Mouse (Mus musculus) ES-E14 (cell line): ENCODE results near the gene B3gnt9.

Experiments
- CHD2 ChIP-seq: IDR thresholded peaks from 2 replicates; pipeline ENCODE4 v1.6.1; 2014; ENCODE audit warnings: mild to moderate bottlenecking, low read depth, low read length, inconsistent platforms
- MAFK ChIP-seq: IDR thresholded peaks from 2 replicates; pipeline ENCODE4 v1.6.1; 2014; ENCODE audit warnings: mild to moderate bottlenecking, low read depth, low read length, inconsistent platforms; ENCODE audit not compliant: insufficient read depth
- ZC3H11A ChIP-seq: IDR thresholded peaks from 2 replicates; pipeline ENCODE4 v1.6.1; 2012; ENCODE audit warnings: low read depth, mild to moderate bottlenecking, inconsistent platforms, low read length, borderline replicate concordance

DNA sequence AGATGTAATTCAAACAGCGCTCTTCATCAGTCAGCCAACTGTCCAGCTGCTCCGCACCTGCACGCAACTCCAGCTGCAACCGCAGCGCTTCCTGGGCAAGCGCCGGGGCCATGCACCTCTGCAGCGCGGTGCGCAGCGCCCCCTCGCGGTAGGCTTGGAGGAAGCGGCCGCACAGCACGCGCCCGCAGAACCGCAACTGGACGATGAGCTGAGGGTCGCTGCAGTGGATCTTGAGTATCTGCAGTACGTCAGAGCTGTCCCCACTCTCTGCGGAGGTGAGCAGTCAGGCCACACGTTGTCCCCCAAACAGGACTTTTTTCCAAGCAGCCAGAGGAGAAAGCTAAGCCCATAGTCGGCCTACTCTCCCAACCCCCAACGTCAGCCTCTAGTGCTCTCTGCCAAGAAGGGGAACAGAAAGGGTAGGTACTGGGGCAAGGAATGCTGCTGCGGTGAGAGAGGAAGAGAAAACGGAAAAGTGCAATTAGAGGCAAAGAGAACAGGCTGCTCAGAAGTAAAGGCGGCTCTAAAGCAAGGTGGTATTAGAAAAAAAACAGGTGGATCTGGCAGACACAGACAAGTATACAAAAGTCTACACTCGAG lies 4.9 kb upstream of the B3gnt9 start:
- TF ChIP-seq ZC3H11A (no peak), CHD2 (no peak), MAFK (no peak)
